Mouse (Mus musculus): ENCODE results near the gene Gm2696. TPM values are rescaled to one million over a fixed set of nuclear protein-coding genes. Genes with fewer than 3 reads are reported as not detected.

Gene Gm2696
- total RNA-seq, 2 experiments from 2014 or later: not detected

GRCm38 (mm10) chr10:77846961-77847360 lies 32.5 kb downstream of the Gm2696 start:
- DNase-seq (ENCODE audit: low spot score in 2 of 2): no peak

- DNase-seq (ENCODE audit: low spot score in 2 of 2): no peak
Measured at GRCm38 (mm10) chr10:77847538-77847937, 33.1 kb downstream of the Gm2696 start.

GRCm38 (mm10) chr10:77852559-77852958 lies 38.1 kb downstream of the Gm2696 start, which contains the start of gene Gm10318:
Gm10318 (plus strand) TSS chr10:77852859.
- no peak for DNase-seq (ENCODE audit: low spot score in 2 of 2)

GRCm38 (mm10) chr10:77861675-77862074 lies 47.2 kb downstream of the Gm2696 start, which contains the start of gene Gm3285:
Gm3285 (plus strand) TSS chr10:77861975.
- no peak for DNase-seq (ENCODE audit: low spot score in 2 of 2)

- no peak for DNase-seq (ENCODE audit: low spot score in 2 of 2)
Measured at GRCm38 (mm10) chr10:77864067-77864761, 49.7 kb downstream of the Gm2696 start.

- no peak for DNase-seq (ENCODE audit: low spot score in 2 of 2)
Measured at GRCm38 (mm10) chr10:77864762-77865143, 50.3 kb downstream of the Gm2696 start.

- no peak for DNase-seq (ENCODE audit: low spot score in 2 of 2)
Measured at GRCm38 (mm10) chr10:77867546-77867945, 53.1 kb downstream of the Gm2696 start.

- no peak for DNase-seq (ENCODE audit: low spot score in 2 of 2)
Measured at GRCm38 (mm10) chr10:77869651-77870050, 55.2 kb downstream of the Gm2696 start.

GRCm38 (mm10) chr10:77878985-77879384 lies 64.5 kb downstream of the Gm2696 start:
- DNase-seq (ENCODE audit: low spot score in 2 of 2): peak in 1 of 2 experiments; percentile 24

- DNase-seq (ENCODE audit: low spot score in 2 of 2): no peak
Measured at GRCm38 (mm10) chr10:77880305-77880704, 65.8 kb downstream of the Gm2696 start.

- no peak for DNase-seq (ENCODE audit: low spot score in 2 of 2)
Measured at GRCm38 (mm10) chr10:77882553-77882952, 68.1 kb downstream of the Gm2696 start.

Other genes starting within 250 kb of the Gm2696 start
- 10 to 100 TPM; 77.4 to 79.9 TPM for gene Pttg1ip, start 233.0 kb upstream of the Gm2696 start, total RNA-seq (2021)
- 100 to 1,000 TPM; 116 to 134 TPM for gene Sumo3, start 208.6 kb upstream of the Gm2696 start, total RNA-seq (2021)
- 10 to 100 TPM; 12.6 to 19.9 TPM for gene Gm49325, start 208.5 kb upstream of the Gm2696 start, total RNA-seq (2021)
- gene Ube2g2, start 192.4 kb upstream of the Gm2696 start, total RNA-seq (2021): 10 to 100 TPM; 63.9 to 69.0 TPM
- gene Tspear, start 128.1 kb upstream of the Gm2696 start, total RNA-seq (2021): under 1 TPM in 1 of 2 experiments, not detected in 1; 0.14 TPM
- not detected for gene Gm19402, start 123.9 kb upstream of the Gm2696 start, total RNA-seq (2021)
- not detected for gene Gm9508, start 117.4 kb upstream of the Gm2696 start, total RNA-seq (2021)
- not detected for gene Gm10272, start 108.1 kb upstream of the Gm2696 start, total RNA-seq (2021)
- not detected for gene Gm10024, start 103.2 kb upstream of the Gm2696 start, total RNA-seq (2021)
- gene Gm10142, start 98.9 kb upstream of the Gm2696 start, total RNA-seq (2021): not detected
- gene Krtap12-1, start 94.1 kb upstream of the Gm2696 start, total RNA-seq (2021): not detected
- gene Gm10100, start 88.2 kb upstream of the Gm2696 start, total RNA-seq (2021): not detected
- not detected for gene Gm18596, start 72.0 kb upstream of the Gm2696 start, total RNA-seq (2021)
- gene Gm9736, start 63.3 kb upstream of the Gm2696 start, total RNA-seq (2021): not detected
- not detected for gene Gm3233, start 55.0 kb upstream of the Gm2696 start, total RNA-seq (2021)
- not detected for gene Gm3238, start 43.4 kb upstream of the Gm2696 start, total RNA-seq (2021)
- not detected for gene Gm7138, start 37.7 kb upstream of the Gm2696 start, total RNA-seq (2021)
- gene Gm3250, start 32.1 kb upstream of the Gm2696 start, total RNA-seq (2021): not detected
- gene Gm7137, start 26.5 kb upstream of the Gm2696 start, total RNA-seq (2021): not detected
- not detected for gene Gm9639, start 19.6 kb upstream of the Gm2696 start, total RNA-seq (2021)
- not detected for gene Gm19668, start 15.5 kb upstream of the Gm2696 start, total RNA-seq (2021)
- gene Gm9507, start 2.8 kb upstream of the Gm2696 start, total RNA-seq (2021): not detected
- not detected for gene Krtap10-4, start 12.4 kb downstream of the Gm2696 start, total RNA-seq (2021)
- not detected for gene Krtap10-10, start 21.3 kb downstream of the Gm2696 start, total RNA-seq (2021)
- gene Gm36176, start 32.1 kb downstream of the Gm2696 start, total RNA-seq (2021): not detected
- gene Gm10318, start 38.2 kb downstream of the Gm2696 start, total RNA-seq (2021): not detected
- gene Gm3285, start 47.3 kb downstream of the Gm2696 start, total RNA-seq (2021): not detected
- gene Lrrc3, start 87.9 kb downstream of the Gm2696 start, total RNA-seq (2021): 10 to 100 TPM; 10.4 to 10.8 TPM
- gene Trpm2, start 155.9 kb downstream of the Gm2696 start, total RNA-seq (2021): 10 to 100 TPM; 31.3 to 32.6 TPM
- gene 1810043G02Rik, start 163.8 kb downstream of the Gm2696 start, total RNA-seq (2021): 10 to 100 TPM; 35.2 to 37.4 TPM
- gene Pfkl, start 195.4 kb downstream of the Gm2696 start, total RNA-seq (2021): 100 to 1,000 TPM; 155 to 164 TPM
- gene Dnmt3l, start 227.3 kb downstream of the Gm2696 start, total RNA-seq (2021): under 1 TPM; 0.39 to 0.57 TPM
- gene Aire, start 228.9 kb downstream of the Gm2696 start, total RNA-seq (2021): under 1 TPM; 0.16 to 0.45 TPM